Mouse (Mus musculus): ENCODE results near the gene Ackr2. TPM values are rescaled to one million over a fixed set of nuclear protein-coding genes. Genes with fewer than 3 reads are reported as not detected.
A peak's percentile ranks its signal among the peaks of the same experiment; 100 is the strongest.

Gene Ackr2
- polyA plus RNA-seq (2014; fragmentation: Nextera tagmentation; extraction: Ambion mirVana) = 0.10 and 0.31 TPM in 2 replicates

- DNase-seq (ENCODE audit: low spot score) = no peak
Observed at GRCm38 (mm10) chr9:121898245-121898644, at the start of gene Ackr2. Ackr2 (plus strand) TSS chr9:121898355.

GRCm38 (mm10) chr9:121854246-121854645 lies 43.9 kb upstream of the Ackr2 start:
- Histone ChIP-seq H3K27ac (replicated peaks; ENCODE audit: low read depth, low read length) (no peak overlapping the region), H3K4me1 (ENCODE audit: control insufficient read depth, insufficient read depth, low read length) (no peaks in the 10 kb centered on the region), H3K4me2 (ENCODE audit: low read depth, low read length) (no peak overlapping the region), H3K9ac (replicated peaks; ENCODE audit: low read length) (no peak overlapping the region), H3K9me3 (replicated peaks; ENCODE audit: control insufficient read depth, low read length) (no peaks in the 10 kb centered on the region), H3K4me3 (ENCODE audit: low read depth, low read length) (no peak overlapping the region), H3K27me3 (ENCODE audit: control insufficient read depth, insufficient read depth, low read length) (no peaks in the 10 kb centered on the region), H3K36me3 (replicated peaks; ENCODE audit: control insufficient read depth, insufficient read depth, low read depth, low read length) (no peaks in the 10 kb centered on the region)
- DNase-seq (ENCODE audit: low spot score) (no peak), ATAC-seq (replicated peaks; ENCODE audit: insufficient number of reproducible peaks, low FRiP score, low TSS enrichment, low read depth) (no peak)
- 93% methylated on average over 3 of the region's 3 CpGs for WGBS

More at GRCm38 (mm10) chr9:121898245-121898644, at the start of gene Ackr2:
- Histone ChIP-seq H3K9me3 (replicated peaks; ENCODE audit: control insufficient read depth, low read length) (no peaks in the 10 kb centered on the region), H3K4me2 (ENCODE audit: low read depth, low read length) (no peak within 1 kb of the TSS), H3K27ac (replicated peaks; ENCODE audit: low read depth, low read length) (no peak within 1 kb of the TSS), H3K9ac (replicated peaks; ENCODE audit: low read length) (no peak within 1 kb of the TSS), H3K27me3 (ENCODE audit: control insufficient read depth, insufficient read depth, low read length) (no peaks in the 10 kb centered on the region), H3K4me1 (ENCODE audit: control insufficient read depth, insufficient read depth, low read length) (no peaks in the 10 kb centered on the region), H3K36me3 (replicated peaks; ENCODE audit: control insufficient read depth, insufficient read depth, low read depth, low read length) (no peaks in the 10 kb centered on the region), H3K4me3 (ENCODE audit: low read depth, low read length) (no peak within 1 kb of the TSS)
- 77% methylated on average over 9 of the region's 9 CpGs for WGBS
- no peak for ATAC-seq (replicated peaks; ENCODE audit: insufficient number of reproducible peaks, low FRiP score, low TSS enrichment, low read depth)

GRCm38 (mm10) chr9:121856649-121857416 lies 41.3 kb upstream of the Ackr2 start:
- peak; percentile 13 for DNase-seq (ENCODE audit: low spot score)
- H3K4me1 ChIP-seq (ENCODE audit: control insufficient read depth, insufficient read depth, low read length) = no peaks in the 10 kb centered on the region
- H3K27me3 ChIP-seq (ENCODE audit: control insufficient read depth, insufficient read depth, low read length) = no peaks in the 10 kb centered on the region
- WGBS = 2% methylated on average over 39 of the region's 39 CpGs
- H3K4me3 ChIP-seq (ENCODE audit: low read depth, low read length) = peak overlapping the region; percentile 86
- ATAC-seq (replicated peaks; ENCODE audit: insufficient number of reproducible peaks, low FRiP score, low TSS enrichment, low read depth) = peak; percentile 49
- H3K4me2 ChIP-seq (ENCODE audit: low read depth, low read length) = peak overlapping the region; percentile 88
- no peaks in the 10 kb centered on the region for H3K9me3 ChIP-seq (replicated peaks; ENCODE audit: control insufficient read depth, low read length)
- H3K36me3 ChIP-seq (replicated peaks; ENCODE audit: control insufficient read depth, insufficient read depth, low read depth, low read length) = no peaks in the 10 kb centered on the region
- H3K9ac ChIP-seq (replicated peaks; ENCODE audit: low read length) = peak overlapping the region; percentile 80
- peak overlapping the region; percentile 56; the same call in 1 of the 2 replicates for H3K27ac ChIP-seq (replicated peaks; ENCODE audit: low read depth, low read length)

DNA sequence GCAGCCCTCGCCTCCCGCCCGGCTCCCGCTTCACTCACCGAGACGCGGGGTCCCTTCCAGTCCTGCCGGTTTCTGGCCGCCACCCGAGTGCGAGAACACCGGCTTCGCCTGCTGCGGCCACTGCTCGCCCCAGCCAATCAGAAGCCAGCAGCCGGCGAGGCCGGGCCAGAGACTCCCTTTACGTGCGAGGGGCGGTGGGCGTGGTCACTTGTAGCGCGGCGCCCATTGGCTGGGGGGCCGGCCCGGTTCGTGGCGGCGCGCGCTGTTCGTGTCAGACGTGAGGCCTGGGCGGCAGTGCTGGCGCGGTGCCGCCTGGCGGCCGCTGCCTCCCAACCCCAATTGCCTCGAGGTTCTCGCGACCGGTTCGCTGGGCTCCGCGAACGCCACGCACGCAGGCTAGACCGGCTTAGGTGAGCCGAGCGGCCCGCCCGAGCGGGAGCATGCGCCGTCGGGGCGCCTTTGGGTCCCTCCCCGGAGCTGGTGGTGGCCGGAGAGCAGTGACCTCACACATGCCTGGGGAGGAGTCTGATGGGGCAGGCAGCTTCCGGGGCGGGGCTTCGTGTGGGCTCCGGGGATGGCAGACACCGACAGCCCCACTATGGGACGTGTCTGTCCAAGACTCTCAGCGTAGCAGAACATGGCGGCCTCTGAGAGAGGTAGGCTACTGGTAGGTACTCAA lies 40.5 kb upstream of the Ackr2 start:
- DNase-seq (ENCODE audit: low spot score) = peak; percentile 98
- peak overlapping the region; percentile 80 for H3K9ac ChIP-seq (replicated peaks; ENCODE audit: low read length)
- ATAC-seq (replicated peaks; ENCODE audit: insufficient number of reproducible peaks, low FRiP score, low TSS enrichment, low read depth) = peak; percentile 96
- H3K27ac ChIP-seq (replicated peaks; ENCODE audit: low read depth, low read length) = peak overlapping the region; percentile 80
- 1% methylated on average over 70 of the region's 70 CpGs for WGBS
- H3K36me3 ChIP-seq (replicated peaks; ENCODE audit: control insufficient read depth, insufficient read depth, low read depth, low read length) = no peaks in the 10 kb centered on the region
- no peaks in the 10 kb centered on the region for H3K4me1 ChIP-seq (ENCODE audit: control insufficient read depth, insufficient read depth, low read length)
- no peaks in the 10 kb centered on the region for H3K27me3 ChIP-seq (ENCODE audit: control insufficient read depth, insufficient read depth, low read length)
- no peaks in the 10 kb centered on the region for H3K9me3 ChIP-seq (replicated peaks; ENCODE audit: control insufficient read depth, low read length)
- peak overlapping the region; percentile 86 for H3K4me3 ChIP-seq (ENCODE audit: low read depth, low read length)
- H3K4me2 ChIP-seq (ENCODE audit: low read depth, low read length) = peak overlapping the region; percentile 88

- Histone ChIP-seq H3K27ac (replicated peaks; ENCODE audit: low read depth, low read length) (peak within 1 kb of the TSS; percentile 80), H3K4me3 (ENCODE audit: low read depth, low read length) (peak within 1 kb of the TSS; percentile 86), H3K9me3 (replicated peaks; ENCODE audit: control insufficient read depth, low read length) (no peaks in the 10 kb centered on the region), H3K9ac (replicated peaks; ENCODE audit: low read length) (peak within 1 kb of the TSS; percentile 80), H3K4me1 (ENCODE audit: control insufficient read depth, insufficient read depth, low read length) (no peaks in the 10 kb centered on the region), H3K4me2 (ENCODE audit: low read depth, low read length) (peak within 1 kb of the TSS; percentile 88), H3K36me3 (replicated peaks; ENCODE audit: control insufficient read depth, insufficient read depth, low read depth, low read length) (no peaks in the 10 kb centered on the region), H3K27me3 (ENCODE audit: control insufficient read depth, insufficient read depth, low read length) (no peaks in the 10 kb centered on the region)
- DNase-seq (ENCODE audit: low spot score) = peak; percentile 9
- 16% methylated on average over 6 of the region's 6 CpGs for WGBS
- no peak for ATAC-seq (replicated peaks; ENCODE audit: insufficient number of reproducible peaks, low FRiP score, low TSS enrichment, low read depth)
Observed at GRCm38 (mm10) chr9:121858153-121858488, 40.0 kb upstream of the Ackr2 start, which contains the start of gene Higd1a. Higd1a (minus strand) TSS chr9:121858362.

GRCm38 (mm10) chr9:121859345-121859744 lies 38.8 kb upstream of the Ackr2 start:
- H3K4me3 ChIP-seq (ENCODE audit: low read depth, low read length) = no peak overlapping the region
- no peaks in the 10 kb centered on the region for H3K4me1 ChIP-seq (ENCODE audit: control insufficient read depth, insufficient read depth, low read length)
- ATAC-seq (replicated peaks; ENCODE audit: insufficient number of reproducible peaks, low FRiP score, low TSS enrichment, low read depth) (no peak), DNase-seq (ENCODE audit: low spot score) (no peak)
- no peak overlapping the region for H3K27ac ChIP-seq (replicated peaks; ENCODE audit: low read depth, low read length)
- H3K36me3 ChIP-seq (replicated peaks; ENCODE audit: control insufficient read depth, insufficient read depth, low read depth, low read length) = no peaks in the 10 kb centered on the region
- H3K9me3 ChIP-seq (replicated peaks; ENCODE audit: control insufficient read depth, low read length) = no peaks in the 10 kb centered on the region
- 94% methylated on average over 2 of the region's 2 CpGs for WGBS
- H3K9ac ChIP-seq (replicated peaks; ENCODE audit: low read length) = no peak overlapping the region
- H3K27me3 ChIP-seq (ENCODE audit: control insufficient read depth, insufficient read depth, low read length) = no peaks in the 10 kb centered on the region
- H3K4me2 ChIP-seq (ENCODE audit: low read depth, low read length) = no peak overlapping the region

GRCm38 (mm10) chr9:121860921-121861320 lies 37.2 kb upstream of the Ackr2 start:
- WGBS = 88% methylated on average over 2 of the region's 2 CpGs
- H3K36me3 ChIP-seq (replicated peaks; ENCODE audit: control insufficient read depth, insufficient read depth, low read depth, low read length) = no peaks in the 10 kb centered on the region
- H3K4me2 ChIP-seq (ENCODE audit: low read depth, low read length) = no peak overlapping the region
- H3K4me3 ChIP-seq (ENCODE audit: low read depth, low read length) = no peak overlapping the region
- no peak for ATAC-seq (replicated peaks; ENCODE audit: insufficient number of reproducible peaks, low FRiP score, low TSS enrichment, low read depth)
- no peaks in the 10 kb centered on the region for H3K9me3 ChIP-seq (replicated peaks; ENCODE audit: control insufficient read depth, low read length)
- no peaks in the 10 kb centered on the region for H3K4me1 ChIP-seq (ENCODE audit: control insufficient read depth, insufficient read depth, low read length)
- no peak overlapping the region for H3K27ac ChIP-seq (replicated peaks; ENCODE audit: low read depth, low read length)
- H3K27me3 ChIP-seq (ENCODE audit: control insufficient read depth, insufficient read depth, low read length) = no peaks in the 10 kb centered on the region
- no peak overlapping the region for H3K9ac ChIP-seq (replicated peaks; ENCODE audit: low read length)
- no peak for DNase-seq (ENCODE audit: low spot score)

DNA sequence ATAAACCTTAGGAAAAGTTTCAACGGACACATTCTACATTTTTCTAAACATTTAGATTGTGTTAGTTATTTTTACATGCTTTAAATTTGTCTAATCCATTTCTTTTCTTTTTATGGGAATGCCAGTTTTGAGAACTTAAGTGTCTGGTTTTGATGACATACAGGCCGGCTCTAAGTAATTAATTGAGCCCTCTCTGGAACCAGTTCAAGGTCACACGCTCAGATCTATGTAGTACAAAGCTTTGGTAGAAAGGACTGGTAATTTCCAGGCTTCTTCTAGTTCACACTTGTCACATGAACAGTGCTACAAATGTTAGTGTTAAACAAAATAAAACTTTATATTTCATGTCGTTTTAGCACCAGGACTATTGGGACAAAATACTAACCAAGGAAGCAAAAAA lies 33.3 kb upstream of the Ackr2 start:
- ATAC-seq (replicated peaks; ENCODE audit: insufficient number of reproducible peaks, low FRiP score, low TSS enrichment, low read depth) = no peak
- Histone ChIP-seq H3K9ac (replicated peaks; ENCODE audit: low read length) (no peak overlapping the region), H3K27ac (replicated peaks; ENCODE audit: low read depth, low read length) (no peak overlapping the region), H3K27me3 (ENCODE audit: control insufficient read depth, insufficient read depth, low read length) (no peaks in the 10 kb centered on the region), H3K9me3 (replicated peaks; ENCODE audit: control insufficient read depth, low read length) (no peaks in the 10 kb centered on the region), H3K4me2 (ENCODE audit: low read depth, low read length) (no peak overlapping the region), H3K4me1 (ENCODE audit: control insufficient read depth, insufficient read depth, low read length) (no peaks in the 10 kb centered on the region), H3K36me3 (replicated peaks; ENCODE audit: control insufficient read depth, insufficient read depth, low read depth, low read length) (no peaks in the 10 kb centered on the region), H3K4me3 (ENCODE audit: low read depth, low read length) (no peak overlapping the region)
- DNase-seq (ENCODE audit: low spot score) = no peak
- WGBS = 64% methylated on average over 4 of the region's 4 CpGs
